Mouse (Mus musculus): ENCODE results near the gene Cnst. TPM values are rescaled to one million over a fixed set of nuclear protein-coding genes. Genes with fewer than 3 reads are reported as not detected.
A peak's percentile ranks its signal among the peaks of the same experiment; 100 is the strongest.

The Cnst gene
- polyA plus RNA-seq, 2 experiments = 9.5 to 10.2 TPM

- no peaks in the 10 kb centered on the region for H3K9me3 ChIP-seq (ENCODE audit: control insufficient read depth, low read length)
- H3K9ac ChIP-seq (replicated peaks) = no peak overlapping the region
- H3K4me1 ChIP-seq (replicated peaks; ENCODE audit: control insufficient read depth in 2 of 2, insufficient read depth in 2 of 2, low read length in 1 of 2) = peaks cover 0 to 9% of the 10 kb centered on the region in 2 experiments; a peak in 2 of 4 replicates
- H3K27ac ChIP-seq = no peak overlapping the region
- no peak overlapping the region for H3K4me2 ChIP-seq (ENCODE audit: low read depth)
- H3K27me3 ChIP-seq (ENCODE audit: control insufficient read depth, insufficient read depth, low read length) = no peaks in the 10 kb centered on the region
- TF ChIP-seq CTCF (IDR thresholded peaks at IDR 0.05; ENCODE audit: low read depth) (no peak), EP300 (IDR thresholded peaks at IDR 0.05; ENCODE audit: low read depth) (no peak)
- H3K4me3 ChIP-seq (ENCODE audit: insufficient read depth in 1 of 2, low read depth in 2 of 2, low read length in 2 of 2) = no peak overlapping the region
- DNase-seq (ENCODE audit: low read depth in 3 of 3, low spot score in 3 of 3) = no peak
- ATAC-seq (ENCODE audit: insufficient read depth) = no peak
- WGBS (ENCODE audit: insufficient replicate concordance) = 56% methylated on average over 11 of the region's 11 CpGs
- H3K36me3 ChIP-seq (replicated peaks; ENCODE audit: control insufficient read depth, insufficient read depth, low read depth) = no peaks in the 10 kb centered on the region
Observed at GRCm38 (mm10) chr1:179632746-179633413, 86.7 kb downstream of the Cnst start.

- no peak overlapping the region for H3K4me2 ChIP-seq (ENCODE audit: low read depth)
- no peaks in the 10 kb centered on the region for H3K9me3 ChIP-seq (ENCODE audit: control insufficient read depth, low read length)
- ATAC-seq (ENCODE audit: insufficient read depth) = no peak
- TF ChIP-seq EP300 (IDR thresholded peaks at IDR 0.05; ENCODE audit: low read depth) (no peak), CTCF (IDR thresholded peaks at IDR 0.05; ENCODE audit: low read depth) (peak; percentile 80)
- 10% methylated on average over 1 of the region's 1 CpGs for WGBS (ENCODE audit: insufficient replicate concordance)
- H3K4me1 ChIP-seq (replicated peaks; ENCODE audit: control insufficient read depth in 2 of 2, insufficient read depth in 2 of 2, low read length in 1 of 2) = peaks cover 0 to 5% of the 10 kb centered on the region in 2 experiments; a peak in 2 of 4 replicates
- H3K27ac ChIP-seq = no peak overlapping the region
- no peak overlapping the region for H3K4me3 ChIP-seq (ENCODE audit: insufficient read depth in 1 of 2, low read depth in 2 of 2, low read length in 2 of 2)
- H3K36me3 ChIP-seq (replicated peaks; ENCODE audit: control insufficient read depth, insufficient read depth, low read depth) = no peaks in the 10 kb centered on the region
- no peak overlapping the region for H3K9ac ChIP-seq (replicated peaks)
- DNase-seq (ENCODE audit: low read depth in 3 of 3, low spot score in 3 of 3) = no peak
- no peaks in the 10 kb centered on the region for H3K27me3 ChIP-seq (ENCODE audit: control insufficient read depth, insufficient read depth, low read length)
Observed at GRCm38 (mm10) chr1:179633414-179633752, 87.2 kb downstream of the Cnst start.

- TF ChIP-seq CTCF (IDR thresholded peaks at IDR 0.05; ENCODE audit: low read depth) (peak; percentile 20; the same call in 1 of the 2 replicates), EP300 (IDR thresholded peaks at IDR 0.05; ENCODE audit: low read depth) (no peak)
- Histone ChIP-seq H3K36me3 (replicated peaks; ENCODE audit: control insufficient read depth, insufficient read depth, low read depth) (no peaks in the 10 kb centered on the region), H3K4me2 (ENCODE audit: low read depth) (no peak overlapping the region), H3K4me3 (ENCODE audit: insufficient read depth in 1 of 2, low read depth in 2 of 2, low read length in 2 of 2) (no peak overlapping the region), H3K9ac (replicated peaks) (no peak overlapping the region), H3K9me3 (ENCODE audit: control insufficient read depth, low read length) (no peaks in the 10 kb centered on the region), H3K4me1 (replicated peaks; ENCODE audit: control insufficient read depth in 2 of 2, insufficient read depth in 2 of 2, low read length in 1 of 2) (no peaks in the 10 kb centered on the region), H3K27me3 (ENCODE audit: control insufficient read depth, insufficient read depth, low read length) (no peaks in the 10 kb centered on the region), H3K27ac (no peak overlapping the region)
- 77% methylated on average over 3 of the region's 3 CpGs for WGBS (ENCODE audit: insufficient replicate concordance)
- no peak for DNase-seq (ENCODE audit: low read depth in 3 of 3, low spot score in 3 of 3)
- no peak for ATAC-seq (ENCODE audit: insufficient read depth)
Observed at GRCm38 (mm10) chr1:179634159-179634558, 88.0 kb downstream of the Cnst start.

GRCm38 (mm10) chr1:179642726-179643125 lies 96.6 kb downstream of the Cnst start:
- TF ChIP-seq CTCF (IDR thresholded peaks at IDR 0.05; ENCODE audit: low read depth) (no peak), EP300 (IDR thresholded peaks at IDR 0.05; ENCODE audit: low read depth) (no peak)
- no peak overlapping the region for H3K4me3 ChIP-seq (ENCODE audit: insufficient read depth in 1 of 2, low read depth in 2 of 2, low read length in 2 of 2)
- no peak overlapping the region for H3K4me2 ChIP-seq (ENCODE audit: low read depth)
- no peaks in the 10 kb centered on the region for H3K4me1 ChIP-seq (replicated peaks; ENCODE audit: control insufficient read depth in 2 of 2, insufficient read depth in 2 of 2, low read length in 1 of 2)
- H3K27ac ChIP-seq = no peak overlapping the region
- no peak for DNase-seq (ENCODE audit: low read depth in 3 of 3, low spot score in 3 of 3)
- no peaks in the 10 kb centered on the region for H3K36me3 ChIP-seq (replicated peaks; ENCODE audit: control insufficient read depth, insufficient read depth, low read depth)
- no peak overlapping the region for H3K9ac ChIP-seq (replicated peaks)
- no peaks in the 10 kb centered on the region for H3K9me3 ChIP-seq (ENCODE audit: control insufficient read depth, low read length)
- no peak for ATAC-seq (ENCODE audit: insufficient read depth)
- H3K27me3 ChIP-seq (ENCODE audit: control insufficient read depth, insufficient read depth, low read length) = no peaks in the 10 kb centered on the region
- 51% methylated on average over 4 of the region's 4 CpGs for WGBS (ENCODE audit: insufficient replicate concordance)

- H3K9ac ChIP-seq (replicated peaks) = no peak overlapping the region
- ATAC-seq (ENCODE audit: insufficient read depth) = no peak
- H3K4me1 ChIP-seq (replicated peaks; ENCODE audit: control insufficient read depth in 2 of 2, insufficient read depth in 2 of 2, low read length in 1 of 2) = peaks cover 2 to 3% of the 10 kb centered on the region in 2 experiments
- no peak overlapping the region for H3K4me2 ChIP-seq (ENCODE audit: low read depth)
- H3K4me3 ChIP-seq (ENCODE audit: insufficient read depth in 1 of 2, low read depth in 2 of 2, low read length in 2 of 2) = no peak overlapping the region
- no peak overlapping the region for H3K27ac ChIP-seq
- H3K9me3 ChIP-seq (ENCODE audit: control insufficient read depth, low read length) = no peaks in the 10 kb centered on the region
- H3K36me3 ChIP-seq (replicated peaks; ENCODE audit: control insufficient read depth, insufficient read depth, low read depth) = no peaks in the 10 kb centered on the region
- WGBS (ENCODE audit: insufficient replicate concordance) = 58% methylated on average over 3 of the region's 3 CpGs
- no peak for DNase-seq (ENCODE audit: low read depth in 3 of 3, low spot score in 3 of 3)
- H3K27me3 ChIP-seq (ENCODE audit: control insufficient read depth, insufficient read depth, low read length) = no peaks in the 10 kb centered on the region
- TF ChIP-seq EP300 (IDR thresholded peaks at IDR 0.05; ENCODE audit: low read depth) (no peak), CTCF (IDR thresholded peaks at IDR 0.05; ENCODE audit: low read depth) (no peak)
Observed at GRCm38 (mm10) chr1:179644151-179644550, 98.0 kb downstream of the Cnst start.

Measured in liver, embryonic 14.5 days (tissue).